Mouse (Mus musculus): Measurements from ENCODE around the gene Lsm11. TPM values are rescaled to one million over a fixed set of nuclear protein-coding genes. Genes with fewer than 3 reads are reported as not detected.
A peak's percentile ranks its signal among the peaks of the same experiment; 100 is the strongest.

Lsm11 gene
- polyA plus RNA-seq, 1 experiment from 2014 or later = 6.3 TPM

- Histone ChIP-seq H3K27ac (peak overlapping the region; percentile 78), H3K9me3 (replicated peaks) (no peaks in the 10 kb centered on the region), H3K4me1 (peaks cover 28% of the 10 kb centered on the region), H3K4me3 (peak overlapping the region; percentile 10; the same call in 1 of the 2 replicates), H3K36me3 (no peaks in the 10 kb centered on the region), H3K27me3 (ENCODE audit: low read depth, poor library complexity, severe bottlenecking) (no peaks in the 10 kb centered on the region)
- DNase-seq (ENCODE audit: low spot score) = no peak
- 61% methylated on average over 8 of the region's 8 CpGs for WGBS
These were observed 23.7 kb downstream of the Lsm11 start for GRCm38 (mm10) chr11:45921026-45921425.

- Histone ChIP-seq H3K4me3 (no peak overlapping the region), H3K36me3 (no peaks in the 10 kb centered on the region), H3K4me1 (peaks cover 16% of the 10 kb centered on the region), H3K27me3 (ENCODE audit: low read depth, poor library complexity, severe bottlenecking) (no peaks in the 10 kb centered on the region), H3K27ac (no peak overlapping the region), H3K9me3 (replicated peaks) (no peaks in the 10 kb centered on the region)
- WGBS = 91% methylated on average over 4 of the region's 4 CpGs
- no peak for DNase-seq (ENCODE audit: low spot score)
These were observed 25.9 kb downstream of the Lsm11 start for GRCm38 (mm10) chr11:45918836-45919235.

- no peak for DNase-seq (ENCODE audit: low spot score)
- Histone ChIP-seq H3K4me3 (no peak overlapping the region), H3K27ac (no peak overlapping the region), H3K27me3 (ENCODE audit: low read depth, poor library complexity, severe bottlenecking) (no peaks in the 10 kb centered on the region), H3K4me1 (peaks cover 16% of the 10 kb centered on the region), H3K9me3 (replicated peaks) (no peaks in the 10 kb centered on the region), H3K36me3 (no peaks in the 10 kb centered on the region)
- WGBS = 96% methylated on average over 6 of the region's 6 CpGs
These were observed 26.7 kb downstream of the Lsm11 start for GRCm38 (mm10) chr11:45918018-45918417.

GRCm38 (mm10) chr11:45916196-45916595 lies 28.5 kb downstream of the Lsm11 start:
- no peak for DNase-seq (ENCODE audit: low spot score)
- 82% methylated on average over 10 of the region's 10 CpGs for WGBS
- Histone ChIP-seq H3K4me1 (peaks cover 4% of the 10 kb centered on the region), H3K27ac (no peak overlapping the region), H3K27me3 (ENCODE audit: low read depth, poor library complexity, severe bottlenecking) (no peaks in the 10 kb centered on the region), H3K4me3 (no peak overlapping the region), H3K9me3 (replicated peaks) (no peaks in the 10 kb centered on the region), H3K36me3 (peaks cover 12% of the 10 kb centered on the region)

- Histone ChIP-seq H3K27me3 (ENCODE audit: low read depth, poor library complexity, severe bottlenecking) (no peaks in the 10 kb centered on the region), H3K9me3 (replicated peaks) (no peaks in the 10 kb centered on the region), H3K36me3 (peaks cover 66% of the 10 kb centered on the region), H3K27ac (no peak overlapping the region), H3K4me3 (no peak overlapping the region), H3K4me1 (no peaks in the 10 kb centered on the region)
- 95% methylated on average over 5 of the region's 5 CpGs for WGBS
- no peak for DNase-seq (ENCODE audit: low spot score)
These were observed 34.0 kb downstream of the Lsm11 start for GRCm38 (mm10) chr11:45910701-45911100.

GRCm38 (mm10) chr11:45908894-45909293 lies 35.8 kb downstream of the Lsm11 start:
- DNase-seq (ENCODE audit: low spot score) = no peak
- H3K27me3 ChIP-seq (ENCODE audit: low read depth, poor library complexity, severe bottlenecking) = no peaks in the 10 kb centered on the region
- H3K27ac ChIP-seq = no peak overlapping the region
- no peak overlapping the region for H3K4me3 ChIP-seq
- H3K36me3 ChIP-seq = peaks cover 73% of the 10 kb centered on the region
- H3K9me3 ChIP-seq (replicated peaks) = no peaks in the 10 kb centered on the region
- 95% methylated on average over 7 of the region's 7 CpGs for WGBS
- no peaks in the 10 kb centered on the region for H3K4me1 ChIP-seq

GRCm38 (mm10) chr11:45908070-45908469 lies 36.7 kb downstream of the Lsm11 start:
- no peak for DNase-seq (ENCODE audit: low spot score)
- Histone ChIP-seq H3K27me3 (ENCODE audit: low read depth, poor library complexity, severe bottlenecking) (no peaks in the 10 kb centered on the region), H3K27ac (no peak overlapping the region), H3K4me1 (no peaks in the 10 kb centered on the region), H3K9me3 (replicated peaks) (no peaks in the 10 kb centered on the region), H3K36me3 (peaks cover 82% of the 10 kb centered on the region), H3K4me3 (no peak overlapping the region)
- 95% methylated on average over 7 of the region's 7 CpGs for WGBS

GRCm38 (mm10) chr11:45907301-45907700 lies 37.4 kb downstream of the Lsm11 start:
- peaks cover 87% of the 10 kb centered on the region for H3K36me3 ChIP-seq
- no peaks in the 10 kb centered on the region for H3K9me3 ChIP-seq (replicated peaks)
- 91% methylated on average over 5 of the region's 5 CpGs for WGBS
- no peak for DNase-seq (ENCODE audit: low spot score)
- H3K27ac ChIP-seq = no peak overlapping the region
- no peak overlapping the region for H3K4me3 ChIP-seq
- no peaks in the 10 kb centered on the region for H3K27me3 ChIP-seq (ENCODE audit: low read depth, poor library complexity, severe bottlenecking)
- no peaks in the 10 kb centered on the region for H3K4me1 ChIP-seq

- Histone ChIP-seq H3K9me3 (replicated peaks) (no peaks in the 10 kb centered on the region), H3K36me3 (peaks cover 81% of the 10 kb centered on the region), H3K4me3 (no peak overlapping the region), H3K4me1 (no peaks in the 10 kb centered on the region), H3K27me3 (ENCODE audit: low read depth, poor library complexity, severe bottlenecking) (no peaks in the 10 kb centered on the region), H3K27ac (no peak overlapping the region)
- DNase-seq (ENCODE audit: low spot score) = no peak
- 90% methylated on average over 8 of the region's 8 CpGs for WGBS
These were observed 38.5 kb downstream of the Lsm11 start for GRCm38 (mm10) chr11:45906109-45906786.

GRCm38 (mm10) chr11:45900233-45901015 lies 44.3 kb downstream of the Lsm11 start:
- Histone ChIP-seq H3K4me1 (peaks cover 10% of the 10 kb centered on the region), H3K4me3 (no peak overlapping the region), H3K27ac (no peak overlapping the region), H3K27me3 (ENCODE audit: low read depth, poor library complexity, severe bottlenecking) (no peaks in the 10 kb centered on the region), H3K9me3 (replicated peaks) (no peaks in the 10 kb centered on the region), H3K36me3 (peaks cover 57% of the 10 kb centered on the region)
- DNase-seq (ENCODE audit: low spot score) = peak; percentile 61
- WGBS = 69% methylated on average over 11 of the region's 11 CpGs

- Histone ChIP-seq H3K27me3 (ENCODE audit: low read depth, poor library complexity, severe bottlenecking) (no peaks in the 10 kb centered on the region), H3K4me1 (peaks cover 10% of the 10 kb centered on the region), H3K36me3 (peaks cover 70% of the 10 kb centered on the region), H3K9me3 (replicated peaks) (no peaks in the 10 kb centered on the region), H3K4me3 (no peak overlapping the region), H3K27ac (no peak overlapping the region)
- DNase-seq (ENCODE audit: low spot score) = no peak
- WGBS = 91% methylated on average over 2 of the region's 2 CpGs
These were observed 47.3 kb downstream of the Lsm11 start for GRCm38 (mm10) chr11:45897392-45897791.

GRCm38 (mm10) chr11:45892861-45893360 lies 51.8 kb downstream of the Lsm11 start:
- no peaks in the 10 kb centered on the region for H3K9me3 ChIP-seq (replicated peaks)
- no peak overlapping the region for H3K27ac ChIP-seq
- H3K4me3 ChIP-seq = no peak overlapping the region
- DNase-seq (ENCODE audit: low spot score) = no peak
- peaks cover 98% of the 10 kb centered on the region for H3K36me3 ChIP-seq
- no peaks in the 10 kb centered on the region for H3K4me1 ChIP-seq
- WGBS = 94% methylated on average over 5 of the region's 5 CpGs
- H3K27me3 ChIP-seq (ENCODE audit: low read depth, poor library complexity, severe bottlenecking) = no peaks in the 10 kb centered on the region

- no peak for DNase-seq (ENCODE audit: low spot score)
- H3K4me1 ChIP-seq = no peaks in the 10 kb centered on the region
- no peaks in the 10 kb centered on the region for H3K9me3 ChIP-seq (replicated peaks)
- no peak overlapping the region for H3K4me3 ChIP-seq
- peaks cover 100% of the 10 kb centered on the region for H3K36me3 ChIP-seq
- no peak overlapping the region for H3K27ac ChIP-seq
- no peaks in the 10 kb centered on the region for H3K27me3 ChIP-seq (ENCODE audit: low read depth, poor library complexity, severe bottlenecking)
- WGBS = 96% methylated on average over 20 of the region's 20 CpGs
These were observed 54.3 kb downstream of the Lsm11 start for GRCm38 (mm10) chr11:45890423-45890822.

All from limb, embryonic 10.5 days (tissue).